Mouse (Mus musculus) lung, embryonic 15.5 days (tissue): ENCODE results near the gene Carmil3. TPM values are rescaled to one million over a fixed set of nuclear protein-coding genes. Genes with fewer than 3 reads are reported as not detected.
A peak's percentile ranks its signal among the peaks of the same experiment; 100 is the strongest.

ENCODE experiments used
- ATAC-seq: fragments of 200-750 bp; cut with Nextera tagmentation; 2 replicates; pipeline ENCODE4 v1.8.0; 2017; ENCODE audit warnings: moderate number of reproducible peaks, borderline replicate concordance; ENCODE audit not compliant: low FRiP score, low TSS enrichment; ENCODE audit errors: extremely low read depth
- H3K27ac ChIP-seq: fragments of 300-500 bp; sonication (generic); 2 replicates; pipeline ENCODE4 v1.5.1; 2015; ENCODE audit warnings: moderate library complexity, mild to moderate bottlenecking, inconsistent platforms
- H3K27me3 ChIP-seq: fragments of 300-500 bp; sonication (generic); 2 replicates; pipeline ENCODE4 v1.6.1; 2015; ENCODE audit warnings: inconsistent platforms
- H3K36me3 ChIP-seq: fragments of 300-500 bp; sonication (generic); 2 replicates; pipeline ENCODE4 v1.6.1; 2015; ENCODE audit warnings: inconsistent platforms
- H3K4me1 ChIP-seq: fragments of 300-500 bp; sonication (generic); 2 replicates; pipeline ENCODE4 v1.6.1; 2015; ENCODE audit warnings: inconsistent platforms
- H3K4me2 ChIP-seq: fragments of 300-500 bp; sonication (generic); 2 replicates; pipeline ENCODE4 v1.6.1; 2015; ENCODE audit warnings: inconsistent platforms, mild to moderate bottlenecking, moderate library complexity
- H3K4me3 ChIP-seq: fragments of 300-500 bp; sonication (generic); 2 replicates; pipeline ENCODE4 v1.5.1; 2015; ENCODE audit warnings: mild to moderate bottlenecking, inconsistent platforms
- H3K9ac ChIP-seq: fragments of 300-500 bp; sonication (generic); 2 replicates; pipeline ENCODE4 v1.6.1; 2015; ENCODE audit warnings: inconsistent platforms
- H3K9me3 ChIP-seq: fragments of 300-500 bp; sonication (generic); 2 replicates; pipeline ENCODE4 v1.6.1; 2016; ENCODE audit warnings: inconsistent platforms
- WGBS: fragments of 180-500 bp; shearing (Covaris S2); methylation state at CpG from one replicate; pipeline ENCODE4 v1.1.7; 2015; 5-methylcytosine and 5-hydroxymethylcytosine counted together
- polyA plus RNA-seq: library from polyadenylated mRNA; unstranded; fragments of >200 nt; fragmentation: Nextera tagmentation; extraction: Ambion mirVana; gene quantifications from 2 replicates; pipeline ENCODE4 v1.2.1, GENCODE M21; 2015

Carmil3 gene
- polyA plus RNA-seq, 1 experiment from 2014 or later = 1.3 TPM

- 63% methylated on average over 20 of the region's 20 CpGs for WGBS
- Histone ChIP-seq H3K9me3 (no peaks in the 10 kb centered on the region), H3K4me2 (no peak overlapping the region), H3K9ac (no peak overlapping the region), H3K27me3 (no peaks in the 10 kb centered on the region), H3K36me3 (no peaks in the 10 kb centered on the region), H3K27ac (no peak overlapping the region), H3K4me3 (no peak overlapping the region), H3K4me1 (peaks cover 9% of the 10 kb centered on the region)
- ATAC-seq = no peak
Observed at GRCm38 (mm10) chr14:55495509-55496240, 5.2 kb downstream of the Carmil3 start.

DNA sequence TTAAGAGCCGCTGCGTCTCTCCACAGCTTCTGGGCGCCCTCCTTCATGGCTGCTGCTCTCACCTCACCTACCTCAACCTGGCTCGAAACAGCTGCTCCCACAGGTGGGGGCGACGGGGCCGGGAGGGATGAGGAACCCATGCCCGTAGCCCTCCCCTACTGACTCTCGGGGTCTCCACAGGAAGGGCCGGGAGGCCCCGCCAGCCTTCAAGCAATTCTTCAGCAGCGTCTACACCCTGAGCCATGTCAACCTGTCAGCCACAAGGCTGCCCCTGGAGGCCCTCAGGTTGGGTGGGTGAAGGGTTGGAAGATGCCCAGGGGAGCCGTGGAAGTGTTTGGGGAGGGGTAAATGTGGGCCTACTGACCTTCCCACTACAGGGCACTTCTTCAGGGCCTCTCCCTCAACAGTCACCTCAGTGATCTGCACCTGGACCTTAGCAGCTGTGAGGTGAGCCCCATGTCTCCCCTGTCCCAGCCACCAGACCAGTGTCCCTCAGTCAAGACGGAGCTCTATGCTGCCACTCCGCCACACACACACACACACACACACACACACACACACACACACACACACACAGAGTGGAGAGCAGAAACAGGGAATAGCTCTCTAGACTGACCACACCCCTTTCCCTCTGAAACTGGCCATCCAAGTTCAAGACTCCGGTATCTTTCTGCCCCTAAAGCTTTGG, 6.5 kb downstream of the Carmil3 start:
- no peak overlapping the region for H3K4me3 ChIP-seq
- H3K9me3 ChIP-seq = no peaks in the 10 kb centered on the region
- H3K27me3 ChIP-seq = no peaks in the 10 kb centered on the region
- no peak overlapping the region for H3K9ac ChIP-seq
- no peak overlapping the region for H3K27ac ChIP-seq
- H3K36me3 ChIP-seq = no peaks in the 10 kb centered on the region
- 44% methylated on average over 16 of the region's 16 CpGs for WGBS
- 0 out of 2 replicates have a peak, but pooled peaks cover 2% of the 10 kb centered on the region for H3K4me1 ChIP-seq
- H3K4me2 ChIP-seq = no peak overlapping the region
- peak; percentile 53 for ATAC-seq

GRCm38 (mm10) chr14:55497449-55497821, 7.0 kb downstream of the Carmil3 start:
- 19% methylated on average over 6 of the region's 6 CpGs for WGBS
- Histone ChIP-seq H3K9me3 (no peaks in the 10 kb centered on the region), H3K4me2 (no peak overlapping the region), H3K4me3 (no peak overlapping the region), H3K36me3 (no peaks in the 10 kb centered on the region), H3K9ac (no peak overlapping the region), H3K27me3 (no peaks in the 10 kb centered on the region), H3K4me1 (0 out of 2 replicates have a peak, but pooled peaks cover 2% of the 10 kb centered on the region), H3K27ac (no peak overlapping the region)
- ATAC-seq = peak; percentile 56

- H3K27me3 ChIP-seq = no peaks in the 10 kb centered on the region
- H3K9ac ChIP-seq = no peak overlapping the region
- H3K4me2 ChIP-seq = no peak overlapping the region
- ATAC-seq = no peak
- H3K27ac ChIP-seq = no peak overlapping the region
- no peak overlapping the region for H3K4me3 ChIP-seq
- 84% methylated on average over 9 of the region's 9 CpGs for WGBS
- no peaks in the 10 kb centered on the region for H3K4me1 ChIP-seq
- no peaks in the 10 kb centered on the region for H3K36me3 ChIP-seq
- H3K9me3 ChIP-seq = no peaks in the 10 kb centered on the region
Observed at GRCm38 (mm10) chr14:55505612-55506011, 15.2 kb downstream of the Carmil3 start.

DNA sequence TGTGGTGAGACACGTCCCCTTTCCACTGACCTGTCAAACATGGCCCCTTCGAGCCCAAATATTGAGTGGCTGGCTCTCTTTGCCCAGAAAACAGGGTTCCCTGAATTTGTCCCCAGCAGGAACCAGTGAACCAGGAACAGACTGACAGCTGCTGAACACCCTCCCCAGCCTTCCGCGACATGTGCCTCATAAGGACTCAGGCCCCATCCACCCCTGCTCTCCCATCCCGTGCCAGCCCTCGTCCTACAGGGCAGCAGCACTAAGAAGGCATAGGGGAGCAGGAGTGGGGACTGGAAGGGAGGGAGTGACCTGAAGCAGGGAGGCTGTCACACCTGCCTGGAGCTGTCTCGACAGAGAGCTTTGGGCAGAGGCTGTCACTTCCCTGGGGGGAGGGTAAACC, 17.4 kb downstream of the Carmil3 start:
- no peak overlapping the region for H3K27ac ChIP-seq
- no peak for ATAC-seq
- H3K27me3 ChIP-seq = peaks cover 11% of the 10 kb centered on the region; the same call in 1 of the 2 replicates
- no peak overlapping the region for H3K4me3 ChIP-seq
- 48% methylated on average over 7 of the region's 7 CpGs for WGBS
- H3K4me1 ChIP-seq = no peaks in the 10 kb centered on the region
- H3K9me3 ChIP-seq = no peaks in the 10 kb centered on the region
- no peak overlapping the region for H3K9ac ChIP-seq
- H3K36me3 ChIP-seq = no peaks in the 10 kb centered on the region
- H3K4me2 ChIP-seq = no peak overlapping the region

DNA sequence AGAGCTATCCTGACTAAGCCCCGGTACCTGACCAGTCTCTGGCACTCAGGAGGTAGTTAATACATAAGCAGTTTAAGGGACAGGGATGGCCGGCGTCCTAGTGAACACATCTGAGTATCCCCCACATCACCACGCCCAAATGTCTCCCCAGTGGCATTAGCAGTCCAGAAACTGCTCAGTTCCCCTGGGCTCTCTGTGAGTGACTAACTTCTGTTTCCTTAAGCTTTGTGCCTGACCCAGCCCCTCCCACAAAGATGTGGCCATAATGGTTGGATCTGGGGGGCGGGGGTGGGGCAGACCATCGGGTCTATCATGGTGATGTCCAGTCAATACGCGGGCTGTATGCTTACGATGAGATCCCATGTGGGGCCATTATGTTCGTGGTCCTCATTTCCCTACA, 19.1 kb downstream of the Carmil3 start:
- Histone ChIP-seq H3K4me1 (no peaks in the 10 kb centered on the region), H3K27ac (no peak overlapping the region), H3K4me2 (no peak overlapping the region), H3K36me3 (no peaks in the 10 kb centered on the region), H3K4me3 (no peak overlapping the region), H3K27me3 (peaks cover 11% of the 10 kb centered on the region; the same call in 1 of the 2 replicates), H3K9me3 (no peaks in the 10 kb centered on the region), H3K9ac (no peak overlapping the region)
- ATAC-seq = no peak
- WGBS = 78% methylated on average over 10 of the region's 10 CpGs

GRCm38 (mm10) chr14:55510125-55510731, 19.8 kb downstream of the Carmil3 start, which contains the start of gene Cpne6:
Cpne6 (plus strand) TSS chr14:55510445.
- Histone ChIP-seq H3K27me3 (peaks cover 11% of the 10 kb centered on the region; the same call in 1 of the 2 replicates), H3K36me3 (no peaks in the 10 kb centered on the region), H3K4me2 (no peak within 1 kb of the TSS), H3K9ac (no peak within 1 kb of the TSS), H3K9me3 (no peaks in the 10 kb centered on the region), H3K4me1 (no peaks in the 10 kb centered on the region), H3K4me3 (no peak within 1 kb of the TSS), H3K27ac (no peak within 1 kb of the TSS)
- ATAC-seq = no peak
- WGBS = 46% methylated on average over 21 of the region's 22 CpGs

GRCm38 (mm10) chr14:55511037-55511436, 20.6 kb downstream of the Carmil3 start:
- no peaks in the 10 kb centered on the region for H3K4me1 ChIP-seq
- H3K27ac ChIP-seq = no peak overlapping the region
- no peak overlapping the region for H3K9ac ChIP-seq
- ATAC-seq = no peak
- no peak overlapping the region for H3K4me3 ChIP-seq
- H3K9me3 ChIP-seq = no peaks in the 10 kb centered on the region
- H3K36me3 ChIP-seq = no peaks in the 10 kb centered on the region
- 49% methylated on average over 7 of the region's 7 CpGs for WGBS
- H3K4me2 ChIP-seq = no peak overlapping the region
- H3K27me3 ChIP-seq = peaks cover 11% of the 10 kb centered on the region; the same call in 1 of the 2 replicates

DNA sequence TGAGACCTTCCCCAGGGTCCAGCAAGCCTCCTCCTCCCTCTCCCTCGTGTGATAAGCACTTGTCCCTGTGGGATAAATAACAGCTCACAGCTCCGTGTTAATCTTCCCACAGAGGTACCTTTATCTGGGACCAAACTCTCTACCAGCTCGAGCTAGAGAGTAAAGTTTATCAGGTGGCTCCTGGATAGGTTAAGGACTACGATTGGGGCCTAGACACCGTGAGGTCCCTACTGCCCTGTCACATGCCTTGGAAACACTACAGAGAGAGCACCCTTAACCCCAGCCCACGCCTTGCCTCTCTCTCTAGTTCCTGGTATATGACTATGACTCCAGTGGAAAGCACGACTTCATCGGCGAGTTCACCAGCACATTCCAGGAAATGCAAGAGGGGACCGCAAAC, 23.5 kb downstream of the Carmil3 start:
- ATAC-seq = no peak
- Histone ChIP-seq H3K4me1 (no peaks in the 10 kb centered on the region), H3K27ac (no peak overlapping the region), H3K4me3 (no peak overlapping the region), H3K36me3 (no peaks in the 10 kb centered on the region), H3K27me3 (peaks cover 16% of the 10 kb centered on the region), H3K4me2 (no peak overlapping the region), H3K9me3 (no peaks in the 10 kb centered on the region), H3K9ac (no peak overlapping the region)
- 44% methylated on average over 10 of the region's 10 CpGs for WGBS

- no peak for ATAC-seq
- Histone ChIP-seq H3K4me3 (no peak overlapping the region), H3K36me3 (no peaks in the 10 kb centered on the region), H3K4me1 (peaks cover 6% of the 10 kb centered on the region), H3K9me3 (no peaks in the 10 kb centered on the region), H3K27ac (no peak overlapping the region), H3K9ac (no peak overlapping the region), H3K27me3 (peaks cover 35% of the 10 kb centered on the region), H3K4me2 (no peak overlapping the region)
- 92% methylated on average over 4 of the region's 4 CpGs for WGBS
Observed at GRCm38 (mm10) chr14:55515846-55516245, 25.4 kb downstream of the Carmil3 start.

- 28% methylated on average over 2 of the region's 2 CpGs for WGBS
- peak; percentile 35; the same call in 1 of the 2 replicates for ATAC-seq
Observed at GRCm38 (mm10) chr14:55518897-55519296, 28.4 kb downstream of the Carmil3 start.

DNA sequence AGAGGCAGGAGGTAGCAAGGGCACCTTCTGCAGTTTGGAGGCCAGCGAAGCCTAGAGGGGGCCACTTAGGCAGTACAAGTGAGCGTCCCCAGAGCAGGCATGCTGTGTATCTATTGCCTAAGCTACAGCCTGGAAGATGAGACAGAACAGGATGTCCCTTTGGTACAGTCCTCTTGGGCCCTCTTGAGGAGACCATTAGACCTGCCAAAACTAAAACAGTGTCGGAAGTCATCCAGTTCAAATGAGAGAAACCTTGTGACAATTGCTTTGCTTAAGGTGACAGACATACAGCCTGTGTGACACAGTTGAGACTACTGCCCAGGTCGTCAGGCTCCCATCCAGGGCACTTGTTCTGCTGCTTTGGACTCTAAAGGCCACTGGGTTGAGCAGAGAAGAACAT, 29.2 kb downstream of the Carmil3 start:
- Histone ChIP-seq H3K36me3 (no peaks in the 10 kb centered on the region), H3K4me2 (no peak overlapping the region), H3K27ac (no peak overlapping the region), H3K9ac (no peak overlapping the region), H3K4me3 (no peak overlapping the region), H3K4me1 (peaks cover 9% of the 10 kb centered on the region), H3K9me3 (no peaks in the 10 kb centered on the region), H3K27me3 (peaks cover 49% of the 10 kb centered on the region)
- no peak for ATAC-seq
- WGBS = 65% methylated on average over 4 of the region's 4 CpGs

More at GRCm38 (mm10) chr14:55518897-55519296, 28.4 kb downstream of the Carmil3 start:
- Histone ChIP-seq H3K9ac (no peak overlapping the region), H3K9me3 (no peaks in the 10 kb centered on the region), H3K36me3 (no peaks in the 10 kb centered on the region), H3K4me1 (peaks cover 9% of the 10 kb centered on the region), H3K27ac (no peak overlapping the region), H3K4me3 (no peak overlapping the region), H3K27me3 (peaks cover 46% of the 10 kb centered on the region), H3K4me2 (no peak overlapping the region)
